Mouse (Mus musculus): ENCODE results near the gene Gpr152. TPM values are rescaled to one million over a fixed set of nuclear protein-coding genes. Genes with fewer than 3 reads are reported as not detected.

Gpr152 gene
- polyA plus RNA-seq, 1 experiment, result not detected

GRCm38 (mm10) chr19:4094774-4095303, 44.7 kb upstream of the Gpr152 start:
- Histone ChIP-seq H3K36me3 (ENCODE audit: control insufficient read depth, insufficient read depth) (no peaks in the 10 kb centered on the region), H3K27me3 (ENCODE audit: control insufficient read depth, insufficient read depth, insufficient read length) (no peaks in the 10 kb centered on the region)

GRCm38 (mm10) chr19:4095802-4096201, 43.8 kb upstream of the Gpr152 start:
- H3K4me3 ChIP-seq (ENCODE audit: insufficient read depth, poor library complexity, severe bottlenecking), result no peak overlapping the region
- H3K79me3 ChIP-seq (ENCODE audit: low read depth), result peaks cover 3% of the 10 kb centered on the region
- H3ac ChIP-seq (ENCODE audit: control insufficient read depth, insufficient read length, low read depth), result no peak overlapping the region
- no peak for TF ChIP-seq MAX (IDR thresholded peaks at IDR 0.05)
- no peak for TF ChIP-seq USF1 (IDR thresholded peaks at IDR 0.05; ENCODE audit: low read depth)
- no peak for TF ChIP-seq MYOG (IDR thresholded peaks at IDR 0.05; ENCODE audit: control insufficient read depth, extremely low read depth, insufficient read length)
- no peak for TF ChIP-seq MYOD1 (IDR thresholded peaks at IDR 0.05; ENCODE audit: control insufficient read depth, insufficient read length, low read depth)
- TF ChIP-seq CEBPB (IDR thresholded peaks at IDR 0.05; ENCODE audit: low read depth), result no peak
- TF ChIP-seq CTCF (IDR thresholded peaks at IDR 0.05; ENCODE audit: control insufficient read depth, insufficient read depth, insufficient read length), result no peak
- no peak for TF ChIP-seq FOSL1 (IDR thresholded peaks at IDR 0.05; ENCODE audit: insufficient read depth, low read length, poor library complexity, severe bottlenecking)
- peaks cover 21% of the 10 kb centered on the region for H3K79me2 ChIP-seq (ENCODE audit: control insufficient read depth, insufficient read depth)
- H3K36me3 ChIP-seq (ENCODE audit: control insufficient read depth, insufficient read depth), result no peaks in the 10 kb centered on the region
- H3K27me3 ChIP-seq (ENCODE audit: control insufficient read depth, insufficient read depth, insufficient read length), result no peaks in the 10 kb centered on the region

More at GRCm38 (mm10) chr19:4094774-4095303, 44.7 kb upstream of the Gpr152 start:
- no peak for TF ChIP-seq USF1 (IDR thresholded peaks at IDR 0.05; ENCODE audit: low read depth)
- no peak for TF ChIP-seq CTCF (IDR thresholded peaks at IDR 0.05; ENCODE audit: control insufficient read depth, insufficient read depth, insufficient read length)
- TF ChIP-seq MYOD1 (IDR thresholded peaks at IDR 0.05; ENCODE audit: control insufficient read depth, insufficient read length, low read depth), result no peak
- no peak for TF ChIP-seq FOSL1 (IDR thresholded peaks at IDR 0.05; ENCODE audit: insufficient read depth, low read length, poor library complexity, severe bottlenecking)
- no peak for TF ChIP-seq MAX (IDR thresholded peaks at IDR 0.05)
- TF ChIP-seq MYOG (IDR thresholded peaks at IDR 0.05; ENCODE audit: control insufficient read depth, extremely low read depth, insufficient read length), result no peak
- TF ChIP-seq CEBPB (IDR thresholded peaks at IDR 0.05; ENCODE audit: low read depth), result no peak
- no peak overlapping the region for H3K4me3 ChIP-seq (ENCODE audit: insufficient read depth, poor library complexity, severe bottlenecking)
- no peaks in the 10 kb centered on the region for H3K79me3 ChIP-seq (ENCODE audit: low read depth)
- H3ac ChIP-seq (ENCODE audit: control insufficient read depth, insufficient read length, low read depth), result no peak overlapping the region
- peaks cover 13% of the 10 kb centered on the region for H3K79me2 ChIP-seq (ENCODE audit: control insufficient read depth, insufficient read depth)

GRCm38 (mm10) chr19:4096642-4097440, 42.7 kb upstream of the Gpr152 start, which contains the start of gene Cdk2ap2:
TSS of gene Cdk2ap2 (plus strand) at chr19:4097182.
- Histone ChIP-seq H3K4me3 (ENCODE audit: insufficient read depth, poor library complexity, severe bottlenecking) (peak within 1 kb of the TSS; percentile 55), H3ac (ENCODE audit: control insufficient read depth, insufficient read length, low read depth) (peak within 1 kb of the TSS; percentile 72), H3K79me2 (ENCODE audit: control insufficient read depth, insufficient read depth) (peaks cover 32% of the 10 kb centered on the region)

GRCm38 (mm10) chr19:4097441-4097825, 42.2 kb upstream of the Gpr152 start:
- H3K36me3 ChIP-seq (ENCODE audit: control insufficient read depth, insufficient read depth), result peaks cover 7% of the 10 kb centered on the region
- peaks cover 9% of the 10 kb centered on the region for H3K79me3 ChIP-seq (ENCODE audit: low read depth)
- H3K27me3 ChIP-seq (ENCODE audit: control insufficient read depth, insufficient read depth, insufficient read length), result no peaks in the 10 kb centered on the region
- H3K79me2 ChIP-seq (ENCODE audit: control insufficient read depth, insufficient read depth), result peaks cover 36% of the 10 kb centered on the region
- TF ChIP-seq CEBPB (IDR thresholded peaks at IDR 0.05; ENCODE audit: low read depth) (peak; percentile 47), USF1 (IDR thresholded peaks at IDR 0.05; ENCODE audit: low read depth) (no peak)
- H3ac ChIP-seq (ENCODE audit: control insufficient read depth, insufficient read length, low read depth), result peak overlapping the region; percentile 72
- H3K4me3 ChIP-seq (ENCODE audit: insufficient read depth, poor library complexity, severe bottlenecking), result peak overlapping the region; percentile 46

More at GRCm38 (mm10) chr19:4096642-4097440, 42.7 kb upstream of the Gpr152 start, which contains the start of gene Cdk2ap2:
- Histone ChIP-seq H3K27me3 (ENCODE audit: control insufficient read depth, insufficient read depth, insufficient read length) (no peaks in the 10 kb centered on the region), H3K36me3 (ENCODE audit: control insufficient read depth, insufficient read depth) (peaks cover 2% of the 10 kb centered on the region), H3K79me3 (ENCODE audit: low read depth) (peaks cover 9% of the 10 kb centered on the region)
- no peak for TF ChIP-seq CEBPB (IDR thresholded peaks at IDR 0.05; ENCODE audit: low read depth)
- TF ChIP-seq USF1 (IDR thresholded peaks at IDR 0.05; ENCODE audit: low read depth), result no peak
- TF ChIP-seq MYOG (IDR thresholded peaks at IDR 0.05; ENCODE audit: control insufficient read depth, extremely low read depth, insufficient read length), result no peak
- TF ChIP-seq FOSL1 (IDR thresholded peaks at IDR 0.05; ENCODE audit: insufficient read depth, low read length, poor library complexity, severe bottlenecking), result no peak
- no peak for TF ChIP-seq CTCF (IDR thresholded peaks at IDR 0.05; ENCODE audit: control insufficient read depth, insufficient read depth, insufficient read length)
- TF ChIP-seq MYOD1 (IDR thresholded peaks at IDR 0.05; ENCODE audit: control insufficient read depth, insufficient read length, low read depth), result no peak
- no peak for TF ChIP-seq MAX (IDR thresholded peaks at IDR 0.05)

- H3K79me2 ChIP-seq (ENCODE audit: control insufficient read depth, insufficient read depth), result peaks cover 36% of the 10 kb centered on the region
- TF ChIP-seq MYOD1 (IDR thresholded peaks at IDR 0.05; ENCODE audit: control insufficient read depth, insufficient read length, low read depth) (no peak), USF1 (IDR thresholded peaks at IDR 0.05; ENCODE audit: low read depth) (no peak), CEBPB (IDR thresholded peaks at IDR 0.05; ENCODE audit: low read depth) (no peak), MAX (IDR thresholded peaks at IDR 0.05) (no peak), MYOG (IDR thresholded peaks at IDR 0.05; ENCODE audit: control insufficient read depth, extremely low read depth, insufficient read length) (no peak), FOSL1 (IDR thresholded peaks at IDR 0.05; ENCODE audit: insufficient read depth, low read length, poor library complexity, severe bottlenecking) (no peak)
- no peak overlapping the region for H3ac ChIP-seq (ENCODE audit: control insufficient read depth, insufficient read length, low read depth)
- peak overlapping the region; percentile 46 for H3K4me3 ChIP-seq (ENCODE audit: insufficient read depth, poor library complexity, severe bottlenecking)
- peaks cover 17% of the 10 kb centered on the region for H3K36me3 ChIP-seq (ENCODE audit: control insufficient read depth, insufficient read depth)
- peaks cover 9% of the 10 kb centered on the region for H3K79me3 ChIP-seq (ENCODE audit: low read depth)
- H3K27me3 ChIP-seq (ENCODE audit: control insufficient read depth, insufficient read depth, insufficient read length), result no peaks in the 10 kb centered on the region
Measured at GRCm38 (mm10) chr19:4098426-4098825, 41.2 kb upstream of the Gpr152 start.

All from C2C12 (cell line).